Mouse (Mus musculus): Measurements from ENCODE around the gene Wdr3.

GRCm38 (mm10) chr3:100118681-100119080, 43.5 kb downstream of the Wdr3 start:
- TF ChIP-seq CTCF (IDR thresholded peaks at IDR 0.05; ENCODE audit: low read depth, low read length) = no peak
- TF ChIP-seq POLR2A (IDR thresholded peaks at IDR 0.05; ENCODE audit: borderline replicate concordance, low read depth, low read length) = no peak

Measured in bone marrow macrophage, adult 2 months (primary cell).